Mouse (Mus musculus) inflammation-experienced regulatory T-cells, adult 6 months (primary cell): ENCODE results near the gene Susd1. TPM values are rescaled to one million over a fixed set of nuclear protein-coding genes. Genes with fewer than 3 reads are reported as not detected.

Experiments
- ATAC-seq: one replicate; pipeline ENCODE4 v1.8.0; 2017
- polyA plus RNA-seq, 3 experiments: library from polyadenylated mRNA; unstranded; fragments of 100-300 nt; shearing (Covaris generic); gene quantifications; one replicate each; pipeline ENCODE4 v1.2.1; 2017

Gene Susd1
- polyA plus RNA-seq, 3 experiments from 2014 or later, result 0.82 to 1.3 TPM; not detected in 1

- ATAC-seq, result no peak
These were observed 58.6 kb downstream of the Susd1 start for GRCm38 (mm10) chr4:59379876-59380275.

DNA sequence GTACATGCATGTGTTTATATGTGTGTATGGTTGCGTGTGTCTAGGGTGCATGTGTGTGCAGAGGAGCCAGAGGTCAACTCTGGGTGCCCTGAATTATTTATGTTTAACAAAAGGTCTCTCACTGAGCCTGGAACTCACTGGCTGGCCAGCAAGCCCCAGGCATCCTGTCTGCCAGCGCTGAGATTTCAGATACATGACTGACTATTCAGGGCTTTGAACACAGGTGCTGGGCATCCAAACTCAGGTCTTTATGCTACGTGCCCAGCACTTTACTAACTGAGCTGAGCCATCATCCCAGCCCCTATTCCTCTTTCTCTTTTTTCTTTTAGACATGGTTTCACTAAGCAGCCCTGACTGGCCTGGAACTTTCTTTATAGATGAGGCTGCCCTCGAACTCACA lies 59.8 kb downstream of the Susd1 start:
- ATAC-seq, result no peak

DNA sequence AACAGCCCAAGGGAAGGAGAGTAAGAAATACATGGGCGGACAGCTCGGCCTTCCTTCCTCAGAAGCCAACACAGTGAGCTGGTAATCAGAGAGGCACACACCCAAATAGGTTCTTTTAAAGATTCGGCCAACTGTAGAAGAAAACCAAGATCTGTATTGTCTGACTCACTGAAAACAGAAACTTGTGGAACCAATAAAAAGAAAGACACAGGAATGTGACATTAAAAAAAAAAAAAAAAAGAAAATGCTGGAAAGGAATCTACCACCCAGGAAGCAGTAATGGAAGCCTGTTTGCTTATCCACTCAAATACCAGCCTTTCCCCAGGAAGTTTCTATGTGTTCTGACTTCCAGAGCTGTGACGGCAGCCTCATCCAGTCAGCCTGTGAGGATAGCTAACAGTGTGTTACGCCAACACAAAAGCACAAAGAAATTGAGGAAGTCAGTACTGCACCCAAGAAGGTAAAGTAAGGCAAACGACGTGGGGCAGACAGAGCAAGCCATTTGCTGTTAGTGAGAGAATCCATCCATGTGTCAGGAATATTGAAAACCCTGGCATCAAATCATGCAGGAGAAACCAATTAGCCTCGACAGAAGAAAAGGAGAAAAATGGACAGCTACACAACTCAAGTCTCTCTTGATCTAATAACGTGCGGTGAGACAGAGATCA lies 64.0 kb downstream of the Susd1 start:
- ATAC-seq, result no peak

DNA sequence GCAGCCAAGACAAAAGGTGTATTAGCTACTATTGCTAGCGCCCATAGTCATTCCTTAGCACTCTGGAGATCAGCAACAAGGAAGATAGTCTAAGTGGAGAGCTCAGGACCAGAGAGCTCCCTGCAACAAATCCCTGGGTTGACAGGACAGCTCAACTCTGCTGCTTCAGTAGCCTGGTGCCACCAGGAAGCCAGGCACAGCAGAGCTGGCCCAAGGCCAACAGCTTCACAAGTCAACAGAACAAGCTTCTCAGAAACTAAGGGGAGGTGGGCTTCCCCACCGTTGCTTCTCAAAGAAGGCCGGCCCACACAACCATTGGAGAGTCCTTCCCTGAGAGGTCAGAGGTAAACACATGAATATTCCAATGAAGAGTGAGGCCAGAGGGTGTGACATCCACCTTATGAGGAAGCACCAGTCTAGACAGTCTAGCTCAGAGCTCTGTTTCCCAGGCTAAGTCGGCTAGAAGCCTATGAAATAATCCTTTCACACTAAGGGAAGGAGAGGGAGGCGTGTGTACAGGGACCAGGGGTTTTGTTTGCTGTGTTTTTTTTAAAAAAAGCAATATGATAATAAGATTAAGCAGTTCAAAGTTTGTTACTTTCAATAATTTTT lies 65.8 kb downstream of the Susd1 start:
- ATAC-seq, result no peak

GRCm38 (mm10) chr4:59371910-59372309 lies 66.5 kb downstream of the Susd1 start:
- ATAC-seq, result no peak

GRCm38 (mm10) chr4:59369941-59370340 lies 68.5 kb downstream of the Susd1 start:
- ATAC-seq, result no peak

DNA sequence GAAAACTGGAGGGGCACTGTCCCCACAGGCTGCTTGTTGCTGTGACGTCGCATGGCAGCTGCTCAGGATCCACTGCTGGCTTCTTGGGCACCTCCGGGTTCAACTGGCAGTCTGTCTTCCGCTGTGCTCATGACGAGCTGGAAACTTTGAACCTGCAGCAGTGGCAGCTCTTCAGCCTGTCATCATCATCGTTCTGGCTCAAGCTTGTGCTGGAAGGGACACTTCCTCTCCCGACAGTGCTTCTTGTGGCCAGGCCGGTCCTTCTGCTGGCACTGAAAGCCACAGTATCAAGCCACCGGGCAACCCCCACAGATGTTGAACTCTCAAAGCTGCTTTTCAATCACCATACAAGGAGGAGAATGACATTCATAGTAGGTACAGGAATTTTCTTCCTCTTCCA lies 70.3 kb downstream of the Susd1 start:
- ATAC-seq, result no peak

DNA sequence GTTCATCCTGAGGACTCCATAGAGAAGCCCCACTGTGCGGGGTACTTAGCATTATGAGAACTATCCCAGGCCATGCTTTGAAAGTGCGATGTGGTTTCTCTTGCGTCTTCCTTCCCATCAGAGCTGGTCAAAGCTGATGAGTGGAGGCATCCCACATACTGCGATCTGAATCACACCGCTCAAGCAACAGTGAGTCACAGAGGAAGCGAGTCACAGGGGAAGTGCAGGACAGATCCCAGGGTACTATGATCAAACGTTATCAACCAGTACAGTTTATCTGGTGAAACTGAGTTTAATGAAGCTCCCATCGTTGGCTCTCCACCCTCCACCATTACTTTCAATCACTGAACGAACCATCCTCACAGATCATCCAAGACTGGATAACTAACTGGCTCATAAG lies 72.2 kb downstream of the Susd1 start:
- no peak for ATAC-seq

DNA sequence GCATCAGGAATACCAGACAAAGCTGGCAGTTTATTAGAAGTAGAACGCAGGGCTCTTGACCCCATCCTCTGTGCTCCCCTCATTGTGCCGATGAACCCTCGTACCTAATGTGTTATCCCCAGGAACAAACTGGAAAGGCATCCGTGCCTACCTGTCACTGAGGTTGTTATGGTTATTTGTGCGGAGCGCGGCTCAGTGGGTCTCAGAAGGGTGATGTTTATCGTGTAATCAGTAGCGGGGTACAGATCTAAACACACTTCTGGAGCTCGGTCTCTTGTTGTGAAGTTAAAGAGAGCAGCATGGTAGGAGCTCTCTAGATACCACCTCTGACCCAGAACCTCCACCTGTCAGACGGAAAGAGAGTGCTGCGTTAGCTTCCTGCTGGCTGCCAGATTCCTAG lies 72.9 kb downstream of the Susd1 start:
- no peak for ATAC-seq

GRCm38 (mm10) chr4:59364229-59365173 lies 73.9 kb downstream of the Susd1 start:
- ATAC-seq, result no peak

DNA sequence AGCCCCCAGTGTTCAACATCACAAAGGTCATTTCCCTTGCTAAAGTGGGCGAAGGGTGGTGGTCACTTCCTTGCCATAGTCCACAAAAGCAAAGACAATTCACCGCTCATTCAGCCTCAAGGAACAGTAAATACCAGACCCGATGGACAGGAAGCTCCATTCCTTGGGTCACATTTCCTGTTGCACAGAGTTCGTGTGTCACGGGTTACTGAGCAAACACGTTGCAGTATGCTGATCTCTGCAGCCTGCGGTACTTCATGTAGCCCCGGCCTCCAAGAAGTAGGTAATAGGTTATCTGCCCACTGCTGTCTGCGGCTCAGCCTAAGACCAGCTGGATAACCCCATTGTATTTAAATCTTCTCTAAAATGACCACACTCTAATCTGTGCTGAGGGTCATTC lies 75.4 kb downstream of the Susd1 start:
- no peak for ATAC-seq

- ATAC-seq, result peak; percentile 80
These were observed 77.7 kb downstream of the Susd1 start for GRCm38 (mm10) chr4:59360704-59361103.

GRCm38 (mm10) chr4:59359921-59360320 lies 78.5 kb downstream of the Susd1 start:
- no peak for ATAC-seq

DNA sequence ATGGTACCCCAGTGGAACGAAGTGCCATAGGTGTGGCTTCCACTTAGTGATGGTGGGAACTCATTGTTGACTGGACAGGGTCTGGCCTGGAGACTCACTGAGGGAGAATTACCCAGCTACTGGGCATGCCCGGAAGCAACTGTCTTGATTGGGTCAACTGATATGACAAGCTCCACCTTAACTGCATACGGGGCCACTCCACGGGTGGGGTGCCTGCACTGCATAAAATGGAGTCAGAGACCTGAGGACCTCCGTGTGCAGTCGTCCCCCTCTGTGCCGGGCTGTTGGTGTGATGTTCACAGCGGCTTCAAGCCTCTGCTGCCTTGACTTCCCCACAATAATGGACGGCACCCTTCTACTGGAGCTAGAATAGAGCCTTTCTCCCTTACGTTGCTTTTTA lies 79.5 kb downstream of the Susd1 start:
- ATAC-seq, result no peak

DNA sequence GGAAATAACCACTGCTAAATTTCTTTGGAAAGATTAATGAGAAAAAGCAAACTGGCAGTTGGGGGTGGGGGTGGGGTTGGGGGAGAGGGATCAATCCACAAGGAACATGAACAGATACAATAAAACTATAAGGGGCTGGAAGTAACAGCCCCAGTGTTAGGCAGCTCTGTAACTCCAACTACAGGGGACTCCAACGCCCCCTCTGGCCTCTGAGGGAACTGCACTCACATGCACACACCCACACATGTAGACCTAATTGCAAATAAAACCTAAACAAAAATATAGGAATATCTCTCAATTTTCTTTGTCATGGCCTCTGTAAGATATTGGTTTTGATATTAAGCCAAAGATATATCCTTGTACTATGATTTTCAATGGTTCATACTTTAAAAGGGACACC lies 83.0 kb downstream of the Susd1 start:
- no peak for ATAC-seq

DNA sequence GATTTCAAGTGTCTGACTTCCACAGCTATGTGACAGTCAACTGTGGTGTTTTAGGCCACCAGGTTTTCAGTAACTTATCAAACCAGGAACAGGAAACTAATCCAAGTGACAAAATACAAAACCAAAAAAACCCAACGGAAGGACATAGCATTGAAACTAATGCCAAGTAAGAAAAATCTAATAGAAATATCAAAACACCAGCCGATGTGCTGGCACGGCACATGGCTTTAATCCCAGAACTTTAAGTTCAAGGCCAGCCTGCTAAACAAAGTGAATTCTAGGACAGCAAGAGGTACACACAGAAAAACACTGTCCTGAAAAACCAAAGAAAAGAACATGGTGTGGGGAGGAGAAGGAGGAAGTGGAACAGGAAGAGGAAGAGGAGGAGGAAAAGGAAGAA lies 83.8 kb downstream of the Susd1 start:
- ATAC-seq, result no peak

- ATAC-seq, result no peak
These were observed 86.5 kb downstream of the Susd1 start for GRCm38 (mm10) chr4:59351938-59352337.

DNA sequence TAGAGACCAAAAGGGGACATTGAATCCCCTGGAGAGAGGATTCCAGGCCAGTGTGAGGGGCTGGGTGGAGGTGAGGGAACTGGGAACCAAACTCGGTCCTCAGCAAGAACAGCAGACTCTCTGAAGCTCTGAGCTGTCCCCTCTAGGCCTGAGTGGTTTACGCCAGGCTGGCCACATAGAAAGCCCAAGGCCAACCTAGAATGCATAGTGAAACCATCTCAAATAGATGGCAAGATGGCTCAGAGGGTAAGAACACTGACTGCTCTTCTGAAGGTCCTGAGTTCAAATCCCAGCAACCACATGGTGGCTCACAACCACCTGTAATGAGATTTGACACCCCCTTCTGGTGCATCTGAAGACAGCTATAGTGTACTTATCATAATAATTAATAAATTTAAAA lies 88.1 kb downstream of the Susd1 start:
- ATAC-seq, result no peak

DNA sequence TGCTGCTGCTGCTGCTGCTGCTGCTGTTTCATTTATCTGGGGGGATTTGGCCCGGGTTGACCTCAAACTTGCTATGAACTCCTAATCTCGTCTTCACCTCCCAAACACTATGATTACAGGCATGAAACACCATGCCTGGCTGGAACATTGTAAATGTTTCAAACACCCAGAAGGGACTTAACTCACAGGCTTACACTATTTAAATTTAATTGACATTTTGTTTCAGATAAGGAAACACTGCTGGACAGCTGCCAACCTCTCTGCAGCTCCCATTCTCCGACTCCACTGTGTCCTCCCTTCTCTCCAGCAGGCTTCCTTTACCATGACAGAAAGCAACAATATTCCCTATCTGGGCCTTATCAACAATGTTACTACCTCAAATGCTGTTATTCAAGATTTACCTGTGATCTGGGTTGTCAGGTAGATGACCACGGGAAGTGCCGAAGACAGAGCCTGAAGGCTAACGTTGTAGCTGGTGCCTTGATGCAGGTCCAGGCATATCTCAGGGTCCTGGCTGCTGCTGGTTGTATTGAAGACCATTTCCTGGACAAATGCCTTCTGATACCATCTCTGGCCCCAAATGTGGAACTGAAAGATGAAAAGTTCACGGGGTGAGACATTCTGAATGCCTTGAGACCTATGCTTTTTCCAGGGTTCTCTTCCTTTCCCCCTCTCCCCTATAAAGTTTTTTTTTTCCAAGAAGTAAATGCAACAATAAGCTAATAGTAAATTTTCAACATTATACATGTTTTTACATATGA lies 88.8 kb downstream of the Susd1 start:
- ATAC-seq, result no peak

DNA sequence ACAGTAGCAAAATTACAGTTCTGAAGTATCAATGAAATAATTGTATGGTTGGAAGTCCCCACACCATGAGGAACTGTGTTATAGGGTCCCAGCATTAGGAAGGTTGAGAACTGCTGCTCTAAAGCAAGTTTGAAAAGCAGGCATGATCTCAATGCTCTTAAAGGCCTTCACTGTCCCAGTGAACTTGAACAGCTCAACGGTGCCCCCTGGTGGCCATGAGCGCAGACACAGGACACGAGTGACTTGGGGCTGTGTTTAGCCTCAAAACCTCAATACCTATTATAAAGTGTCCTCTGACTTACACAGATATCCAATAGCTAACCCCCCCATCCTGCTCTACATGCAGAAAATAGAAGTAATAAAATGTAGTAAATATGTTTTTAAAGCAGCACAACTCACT lies 97.7 kb downstream of the Susd1 start:
- ATAC-seq, result peak; percentile 78

DNA sequence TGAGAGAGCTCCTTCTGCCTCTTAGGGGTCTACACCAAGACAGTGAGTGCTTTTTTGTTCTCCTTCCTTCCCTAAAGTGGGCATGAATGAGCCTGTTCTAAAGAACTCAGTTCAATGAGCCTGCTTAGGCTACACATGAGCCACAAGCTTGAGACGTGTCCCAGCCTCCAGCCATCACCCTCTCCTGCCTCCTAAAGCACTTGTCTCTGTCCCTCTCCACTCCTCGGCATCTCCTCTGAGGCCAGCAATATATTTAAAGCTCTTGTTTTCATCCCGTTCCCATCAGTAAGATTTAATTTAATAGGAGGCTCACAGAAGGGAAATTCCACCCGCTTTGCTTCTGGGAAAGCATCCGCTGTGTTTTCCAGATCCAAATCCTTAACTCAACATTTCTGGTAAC lies 98.4 kb downstream of the Susd1 start:
- no peak for ATAC-seq

- no peak for ATAC-seq
These were observed 99.4 kb downstream of the Susd1 start for GRCm38 (mm10) chr4:59338896-59339535.
